Mouse (Mus musculus) lung, embryonic 16.5 days (tissue): ENCODE data around the gene Tnn. TPM values are rescaled to one million over a fixed set of nuclear protein-coding genes. Genes with fewer than 3 reads are reported as not detected.

Experiments used
- ATAC-seq: fragments of 200-750 bp; cut with Nextera tagmentation; 2 replicates; pipeline ENCODE4 v1.8.0; 2017; ENCODE audit warnings: low read depth, mild to moderate bottlenecking, moderate library complexity
- H3K27ac ChIP-seq: fragments of 300-500 bp; sonication (generic); 2 replicates; pipeline ENCODE4 v1.5.1; 2014; ENCODE audit warnings: mild to moderate bottlenecking, control low read depth, low read length
- H3K27me3 ChIP-seq: fragments of 300-500 bp; sonication (generic); 2 replicates; pipeline ENCODE4 v1.6.1; 2014; ENCODE audit warnings: low read depth, low read length, mixed read lengths; ENCODE audit not compliant: control insufficient read depth, insufficient read depth
- H3K36me3 ChIP-seq: fragments of 300-500 bp; sonication (generic); 2 replicates; pipeline ENCODE4 v1.6.1; 2014; ENCODE audit warnings: low read length; ENCODE audit not compliant: control insufficient read depth, insufficient read depth
- H3K4me1 ChIP-seq: fragments of 300-500 bp; sonication (generic); replicated peaks from 2 replicates; pipeline ENCODE4 v1.6.1; 2014; ENCODE audit warnings: low read length, mixed read lengths; ENCODE audit not compliant: control insufficient read depth, insufficient read depth
- H3K4me2 ChIP-seq: fragments of 300-500 bp; sonication (generic); 2 replicates; pipeline ENCODE4 v1.6.1; 2014; ENCODE audit warnings: low read depth, low read length, control low read depth
- H3K4me3 ChIP-seq: fragments of 300-500 bp; sonication (generic); 2 replicates; pipeline ENCODE4 v1.5.1; 2014; ENCODE audit warnings: mild to moderate bottlenecking, low read length, control low read depth
- H3K9ac ChIP-seq: fragments of 300-500 bp; sonication (generic); 2 replicates; pipeline ENCODE4 v1.6.1; 2014; ENCODE audit warnings: low read length, control low read depth
- H3K9me3 ChIP-seq: fragments of 300-500 bp; sonication (generic); 2 replicates; pipeline ENCODE4 v1.6.1; 2016; ENCODE audit warnings: low read length; ENCODE audit not compliant: control insufficient read depth
- WGBS: fragments of 180-500 bp; shearing (Covaris S2); extraction: QIAGEN DNeasy Blood & Tissue Kit; methylation state at CpG from one replicate; pipeline ENCODE4 v1.1.7; 2014; 5-methylcytosine and 5-hydroxymethylcytosine counted together
- polyA plus RNA-seq: library from polyadenylated mRNA; unstranded; fragments of >200 nt; fragmentation: Nextera tagmentation; extraction: Ambion mirVana; gene quantifications from 2 replicates; pipeline ENCODE4 v1.2.1, GENCODE M21; 2015

The Tnn gene
- polyA plus RNA-seq, 1 experiment from 2014 or later: 1.6 TPM

DNA sequence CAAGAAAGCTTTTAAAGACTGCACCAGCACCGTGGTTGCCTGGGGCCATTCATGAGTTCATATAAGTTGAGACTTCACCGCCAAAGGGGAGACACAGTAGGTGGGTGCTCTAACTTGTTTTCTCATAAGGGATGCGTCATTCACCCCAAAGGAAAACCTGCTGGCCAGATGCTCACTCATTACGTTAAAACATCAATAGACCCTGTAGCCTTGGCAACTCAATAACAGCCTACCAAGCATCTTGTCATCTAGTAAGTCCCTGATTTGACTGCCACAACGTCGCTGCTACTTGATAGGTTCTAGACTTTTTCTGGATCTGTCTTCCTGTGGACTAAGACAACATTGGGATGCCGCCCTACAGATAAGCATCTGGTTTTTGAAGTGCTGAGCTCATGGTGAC, 111.0 kb downstream of the Tnn start:
- WGBS: 85% methylated on average over 7 of the region's 7 CpGs
- no peaks in the 10 kb centered on the region for H3K36me3 ChIP-seq
- H3K27ac ChIP-seq: no peak overlapping the region
- no peak overlapping the region for H3K4me3 ChIP-seq
- H3K9ac ChIP-seq: no peak overlapping the region
- ATAC-seq: no peak
- H3K4me2 ChIP-seq: no peak overlapping the region
- H3K27me3 ChIP-seq: no peaks in the 10 kb centered on the region
- H3K9me3 ChIP-seq: no peaks in the 10 kb centered on the region
- H3K4me1 ChIP-seq: peaks cover 28% of the 10 kb centered on the region

DNA sequence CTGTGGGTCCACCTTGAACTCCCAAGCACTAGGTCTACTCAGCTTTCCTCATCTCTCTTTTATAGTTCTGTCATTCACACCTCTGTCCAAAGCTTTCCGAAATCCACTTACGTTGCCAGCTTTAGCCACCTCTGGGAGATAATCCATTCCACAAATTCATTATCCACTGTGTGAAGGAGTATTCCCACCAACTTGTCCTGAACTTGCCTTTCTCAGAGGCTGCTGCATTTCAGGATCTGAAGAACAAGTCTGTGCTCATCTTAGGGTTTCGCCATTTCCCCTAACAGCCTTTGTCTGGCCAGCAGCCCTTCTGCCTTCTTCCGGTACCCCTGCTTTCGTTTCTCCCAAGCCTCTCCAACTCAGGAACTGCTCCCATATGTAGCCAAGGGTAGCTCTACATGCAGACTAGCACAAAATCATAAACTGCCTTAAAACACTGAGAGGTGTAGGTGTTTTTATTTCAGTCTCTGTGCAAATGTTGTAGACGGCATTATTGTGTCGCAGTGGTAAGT, 112.1 kb downstream of the Tnn start:
- no peak for ATAC-seq
- Histone ChIP-seq H3K4me2 (no peak overlapping the region), H3K36me3 (no peaks in the 10 kb centered on the region), H3K4me1 (peaks cover 29% of the 10 kb centered on the region), H3K4me3 (no peak overlapping the region), H3K9ac (no peak overlapping the region), H3K27me3 (no peaks in the 10 kb centered on the region), H3K9me3 (no peaks in the 10 kb centered on the region), H3K27ac (no peak overlapping the region)
- WGBS: 90% methylated on average over 7 of the region's 7 CpGs

DNA sequence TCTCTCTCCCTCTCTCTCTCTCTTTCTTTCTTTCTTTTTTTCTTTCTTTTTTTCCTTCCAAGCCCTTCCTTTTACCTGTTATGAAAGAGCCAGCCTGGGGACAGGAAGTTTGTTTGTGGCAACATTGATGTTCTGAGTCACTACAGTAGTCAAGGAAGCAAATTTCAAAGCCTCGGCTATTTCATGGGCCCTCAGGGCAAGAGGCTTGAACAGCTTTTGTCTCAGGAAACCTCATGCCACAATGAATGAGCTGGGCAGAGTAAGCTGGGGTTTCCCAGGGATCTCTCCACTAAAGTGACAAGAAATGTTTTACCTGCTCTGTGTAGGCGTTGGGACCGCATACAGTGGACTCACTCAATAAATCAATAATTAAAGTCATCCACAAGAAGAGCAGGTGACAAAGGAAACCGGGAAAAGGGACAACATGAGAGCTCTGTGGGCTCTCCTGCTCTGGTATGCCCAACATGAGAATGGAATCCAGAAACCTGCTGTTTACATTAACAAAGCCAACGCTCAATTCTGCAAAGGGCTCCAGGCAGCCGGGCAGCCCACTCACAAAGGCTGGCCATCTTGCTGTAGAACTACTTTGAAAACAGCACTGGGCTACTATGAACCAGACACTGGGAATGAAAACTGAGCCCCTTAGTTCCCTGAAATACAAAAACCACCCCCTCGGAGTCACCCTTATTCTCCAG, 113.3 kb downstream of the Tnn start:
- no peak overlapping the region for H3K4me3 ChIP-seq
- WGBS: 44% methylated on average over 7 of the region's 7 CpGs
- H3K4me1 ChIP-seq: peaks cover 26% of the 10 kb centered on the region
- no peak overlapping the region for H3K9ac ChIP-seq
- no peak overlapping the region for H3K4me2 ChIP-seq
- no peak for ATAC-seq
- no peaks in the 10 kb centered on the region for H3K36me3 ChIP-seq
- no peaks in the 10 kb centered on the region for H3K27me3 ChIP-seq
- 0 out of 2 replicates have a peak overlapping the region, but pooled peaks have one; percentile 36 for H3K27ac ChIP-seq
- H3K9me3 ChIP-seq: no peaks in the 10 kb centered on the region

DNA sequence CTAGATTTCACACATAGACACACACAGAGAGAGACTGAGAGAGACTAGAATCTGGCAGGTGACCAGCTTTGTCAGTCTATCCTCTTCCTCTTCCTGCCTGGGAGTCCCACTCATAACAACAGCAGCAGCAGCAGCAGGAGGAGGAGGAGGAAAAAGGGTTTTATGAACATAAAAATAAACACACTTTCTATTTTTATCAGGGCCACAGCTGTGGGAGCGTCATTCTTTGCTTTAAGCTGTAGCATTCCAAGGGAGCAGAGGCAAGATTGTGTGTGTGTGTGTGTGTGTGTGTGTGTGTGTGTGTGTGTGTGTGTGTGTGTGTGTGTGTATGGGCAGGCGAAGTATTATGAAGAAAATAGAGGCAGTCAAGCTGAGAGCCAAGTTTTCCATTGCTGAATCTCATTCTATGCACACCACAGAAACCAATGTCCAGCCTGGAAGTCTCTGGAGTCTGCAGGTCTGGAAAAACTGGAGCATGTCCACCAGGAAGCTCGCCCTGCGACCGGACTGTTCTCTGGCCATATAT, 116.3 kb downstream of the Tnn start:
- peak overlapping the region; percentile 87 for H3K27ac ChIP-seq
- 24% methylated on average over 5 of the region's 5 CpGs for WGBS
- no peak overlapping the region for H3K4me3 ChIP-seq
- no peak overlapping the region for H3K9ac ChIP-seq
- H3K36me3 ChIP-seq: no peaks in the 10 kb centered on the region
- peak; percentile 95 for ATAC-seq
- H3K4me1 ChIP-seq: peaks cover 17% of the 10 kb centered on the region
- H3K4me2 ChIP-seq: 0 out of 2 replicates have a peak overlapping the region, but pooled peaks have one; percentile 9
- H3K27me3 ChIP-seq: no peaks in the 10 kb centered on the region
- H3K9me3 ChIP-seq: no peaks in the 10 kb centered on the region

DNA sequence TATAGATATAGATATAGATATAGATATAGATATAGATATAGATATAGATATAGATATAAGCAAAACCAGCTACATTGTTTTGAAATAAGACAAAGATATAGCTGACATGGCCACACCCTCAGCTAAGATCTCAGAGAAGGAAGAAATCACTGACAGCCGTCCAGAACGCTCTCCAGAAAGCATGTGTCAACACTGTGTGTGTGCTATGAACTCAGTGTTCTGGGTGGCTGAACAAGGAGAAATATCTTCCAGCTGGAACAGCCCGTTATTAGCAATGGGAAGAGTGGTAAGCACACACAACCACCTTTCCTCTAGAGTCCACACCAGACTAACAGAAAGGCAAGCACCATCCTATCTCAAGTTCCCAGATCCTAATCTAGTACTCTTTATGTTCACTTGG, 117.8 kb downstream of the Tnn start:
- 42% methylated on average over 3 of the region's 3 CpGs for WGBS
- H3K27me3 ChIP-seq: no peaks in the 10 kb centered on the region
- peaks cover 17% of the 10 kb centered on the region for H3K4me1 ChIP-seq
- no peaks in the 10 kb centered on the region for H3K36me3 ChIP-seq
- no peak for ATAC-seq
- no peak overlapping the region for H3K9ac ChIP-seq
- no peaks in the 10 kb centered on the region for H3K9me3 ChIP-seq
- no peak overlapping the region for H3K4me2 ChIP-seq
- no peak overlapping the region; the same call in 1 of the 2 replicates for H3K27ac ChIP-seq
- no peak overlapping the region for H3K4me3 ChIP-seq

Other genes starting within 250 kb of the Tnn start
- 43.0 and 48.1 TPM in 2 replicates for gene 4930523C07Rik, start 109.2 kb downstream of the Tnn start, polyA plus RNA-seq
- 261 and 272 TPM in 2 replicates for gene Mrps14, start 41.6 kb upstream of the Tnn start, polyA plus RNA-seq
- 171 and 193 TPM in 2 replicates for gene Cacybp, start 59.3 kb upstream of the Tnn start, polyA plus RNA-seq